Mouse (Mus musculus) testis, adult 2 months (tissue): ENCODE data around the gene Ccdc117.

Experiments
- CTCF ChIP-seq: fragments of 200-500 bp; IDR thresholded peaks from 2 replicates; pipeline ENCODE4 v1.5.1; 2012; ENCODE audit warnings: low read depth, mild to moderate bottlenecking, inconsistent platforms, low read length, moderate library complexity; ENCODE audit not compliant: control insufficient read depth, insufficient read depth, insufficient replicate concordance
- POLR2A ChIP-seq: fragments of 200-500 bp; IDR thresholded peaks from 2 replicates; pipeline ENCODE4 v1.6.1; 2012; ENCODE audit warnings: low read depth, mild to moderate bottlenecking, inconsistent platforms, low read length, moderate library complexity; ENCODE audit not compliant: control insufficient read depth

- TF ChIP-seq CTCF (no peak), POLR2A (no peak)
These were observed 50.1 kb downstream of the Ccdc117 start for GRCm38 (mm10) chr11:5491912-5492311.
